Mouse (Mus musculus): ENCODE measurements around the gene Plk2. TPM values are rescaled to one million over a fixed set of nuclear protein-coding genes. Genes with fewer than 3 reads are reported as not detected.

The Plk2 gene
- polyA plus RNA-seq, 2 experiments: 2.9 to 5.3 TPM

DNA sequence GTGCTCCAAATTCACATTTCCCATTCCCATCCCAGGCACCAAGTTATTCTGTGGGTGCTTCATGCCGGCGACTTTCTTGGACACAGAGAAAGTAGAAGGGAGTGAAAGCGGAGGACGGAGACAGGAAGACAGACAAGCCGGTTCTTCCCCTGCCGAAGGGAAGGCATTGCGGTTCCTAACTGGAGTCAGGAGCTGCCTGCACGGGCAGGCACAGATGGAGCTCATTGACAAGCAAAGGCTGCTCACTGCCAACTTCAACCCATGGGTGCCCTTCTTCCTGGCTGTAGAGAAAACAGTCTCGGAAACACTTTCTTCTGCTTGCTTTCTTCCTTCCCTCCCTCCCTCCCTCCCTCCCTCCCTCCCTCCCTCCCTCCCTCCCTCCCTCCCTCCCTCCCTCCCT is 43.8 kb downstream of the Plk2 start:
- no peak overlapping the region for H3K9ac ChIP-seq (replicated peaks)
- no peaks in the 10 kb centered on the region for H3K4me1 ChIP-seq (replicated peaks; ENCODE audit: control insufficient read depth in 2 of 2, insufficient read depth in 2 of 2, low read length in 1 of 2)
- 67% methylated on average over 9 of the region's 9 CpGs for WGBS (ENCODE audit: insufficient replicate concordance)
- H3K36me3 ChIP-seq (replicated peaks; ENCODE audit: control insufficient read depth, insufficient read depth, low read depth): no peaks in the 10 kb centered on the region
- TF ChIP-seq CTCF (IDR thresholded peaks at IDR 0.05; ENCODE audit: low read depth): no peak
- H3K9me3 ChIP-seq (ENCODE audit: control insufficient read depth, low read length): no peaks in the 10 kb centered on the region
- ATAC-seq (ENCODE audit: insufficient read depth): no peak
- no peak for DNase-seq (ENCODE audit: low read depth in 3 of 3, low spot score in 3 of 3)
- no peak overlapping the region for H3K4me2 ChIP-seq (ENCODE audit: low read depth)
- H3K27me3 ChIP-seq (ENCODE audit: control insufficient read depth, insufficient read depth, low read length): no peaks in the 10 kb centered on the region
- H3K27ac ChIP-seq: no peak overlapping the region
- H3K4me3 ChIP-seq (ENCODE audit: insufficient read depth in 1 of 2, low read depth in 2 of 2, low read length in 2 of 2): no peak overlapping the region

DNA sequence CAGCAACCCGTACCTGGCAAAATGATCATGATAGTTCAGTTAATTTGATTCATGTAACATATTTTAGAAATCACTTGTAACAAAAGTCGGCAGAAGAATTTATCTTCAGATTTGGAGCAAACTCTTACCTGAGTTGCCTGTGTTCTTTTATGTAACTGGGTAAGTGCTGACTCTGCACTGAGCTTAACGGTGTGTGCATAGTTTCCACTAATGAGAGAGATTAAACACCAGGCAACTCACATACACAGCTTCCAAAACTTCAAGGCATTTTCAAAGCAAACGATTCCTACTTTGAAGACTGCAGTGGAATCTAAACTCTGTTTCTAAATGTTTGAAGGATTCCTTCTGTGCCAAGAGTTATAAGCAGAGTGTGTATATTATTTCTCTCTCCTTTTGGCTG is 49.5 kb downstream of the Plk2 start:
- Histone ChIP-seq H3K4me2 (ENCODE audit: low read depth) (no peak overlapping the region), H3K36me3 (replicated peaks; ENCODE audit: control insufficient read depth, insufficient read depth, low read depth) (no peaks in the 10 kb centered on the region), H3K27ac (no peak overlapping the region), H3K27me3 (ENCODE audit: control insufficient read depth, insufficient read depth, low read length) (no peaks in the 10 kb centered on the region), H3K9ac (replicated peaks) (no peak overlapping the region), H3K4me3 (ENCODE audit: insufficient read depth in 1 of 2, low read depth in 2 of 2, low read length in 2 of 2) (no peak overlapping the region), H3K4me1 (replicated peaks; ENCODE audit: control insufficient read depth in 2 of 2, insufficient read depth in 2 of 2, low read length in 1 of 2) (peaks cover 0 to 7% of the 10 kb centered on the region in 2 experiments; a peak in 1 of 4 replicates), H3K9me3 (ENCODE audit: control insufficient read depth, low read length) (no peaks in the 10 kb centered on the region)
- no peak for ATAC-seq (ENCODE audit: insufficient read depth)
- DNase-seq (ENCODE audit: low read depth in 3 of 3, low spot score in 3 of 3): no peak
- 66% methylated on average over 4 of the region's 4 CpGs for WGBS (ENCODE audit: insufficient replicate concordance)
- TF ChIP-seq EP300 (IDR thresholded peaks at IDR 0.05; ENCODE audit: low read depth) (no peak), CTCF (IDR thresholded peaks at IDR 0.05; ENCODE audit: low read depth) (no peak)

DNA sequence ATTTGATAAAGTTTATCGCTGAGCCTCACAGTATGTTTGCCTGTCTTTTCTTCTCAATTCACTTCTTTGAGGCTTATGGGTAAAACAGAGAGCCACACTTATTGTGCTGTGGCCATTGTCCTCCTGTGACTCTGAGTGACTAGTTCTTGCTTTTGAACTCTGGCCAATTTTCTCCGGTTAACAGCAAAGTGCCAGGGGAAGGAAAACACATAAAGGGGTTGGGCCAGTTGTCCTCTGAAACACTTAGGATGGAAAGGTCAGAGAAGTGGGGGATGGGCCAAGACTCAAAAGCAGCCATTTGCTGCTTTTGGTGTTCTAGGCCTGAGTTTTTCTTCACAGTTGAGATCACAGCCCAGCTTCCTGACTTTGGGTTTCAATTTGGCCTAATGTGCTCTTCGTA is 50.0 kb downstream of the Plk2 start:
- no peak overlapping the region for H3K4me2 ChIP-seq (ENCODE audit: low read depth)
- H3K9me3 ChIP-seq (ENCODE audit: control insufficient read depth, low read length): no peaks in the 10 kb centered on the region
- no peak for ATAC-seq (ENCODE audit: insufficient read depth)
- H3K9ac ChIP-seq (replicated peaks): no peak overlapping the region
- TF ChIP-seq CTCF (IDR thresholded peaks at IDR 0.05; ENCODE audit: low read depth): no peak
- TF ChIP-seq EP300 (IDR thresholded peaks at IDR 0.05; ENCODE audit: low read depth): no peak
- 64% methylated on average over 3 of the region's 3 CpGs for WGBS (ENCODE audit: insufficient replicate concordance)
- H3K36me3 ChIP-seq (replicated peaks; ENCODE audit: control insufficient read depth, insufficient read depth, low read depth): no peaks in the 10 kb centered on the region
- no peak overlapping the region for H3K27ac ChIP-seq
- DNase-seq (ENCODE audit: low read depth in 3 of 3, low spot score in 3 of 3): no peak
- H3K4me3 ChIP-seq (ENCODE audit: insufficient read depth in 1 of 2, low read depth in 2 of 2, low read length in 2 of 2): no peak overlapping the region
- peaks cover 0 to 7% of the 10 kb centered on the region in 2 experiments; a peak in 1 of 4 replicates for H3K4me1 ChIP-seq (replicated peaks; ENCODE audit: control insufficient read depth in 2 of 2, insufficient read depth in 2 of 2, low read length in 1 of 2)
- no peaks in the 10 kb centered on the region for H3K27me3 ChIP-seq (ENCODE audit: control insufficient read depth, insufficient read depth, low read length)

DNA sequence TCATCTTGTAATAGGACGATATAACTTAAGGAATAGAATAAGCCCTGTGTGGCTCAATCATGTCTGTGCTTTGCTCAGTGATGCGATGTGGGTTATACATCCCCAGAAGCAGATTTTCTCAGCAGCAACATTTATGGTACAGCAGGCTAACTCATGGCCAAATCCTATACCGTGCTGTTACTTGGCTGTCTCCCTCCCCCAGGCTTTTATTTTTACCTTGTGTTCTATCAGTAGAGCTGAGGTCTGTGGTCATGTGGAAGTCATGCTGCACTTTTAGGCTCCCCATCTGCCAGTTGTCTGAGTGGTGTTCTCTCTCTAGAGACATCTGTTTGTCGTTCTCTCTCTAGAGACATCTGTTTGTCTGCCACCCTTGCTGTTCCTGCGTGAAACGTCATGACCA is 51.6 kb downstream of the Plk2 start:
- no peak for DNase-seq (ENCODE audit: low read depth in 3 of 3, low spot score in 3 of 3)
- no peak for TF ChIP-seq EP300 (IDR thresholded peaks at IDR 0.05; ENCODE audit: low read depth)
- no peak for TF ChIP-seq CTCF (IDR thresholded peaks at IDR 0.05; ENCODE audit: low read depth)
- peaks cover 0 to 7% of the 10 kb centered on the region in 2 experiments; a peak in 1 of 4 replicates for H3K4me1 ChIP-seq (replicated peaks; ENCODE audit: control insufficient read depth in 2 of 2, insufficient read depth in 2 of 2, low read length in 1 of 2)
- H3K4me3 ChIP-seq (ENCODE audit: insufficient read depth in 1 of 2, low read depth in 2 of 2, low read length in 2 of 2): no peak overlapping the region
- no peak for ATAC-seq (ENCODE audit: insufficient read depth)
- H3K9ac ChIP-seq (replicated peaks): no peak overlapping the region
- H3K27ac ChIP-seq: no peak overlapping the region
- H3K9me3 ChIP-seq (ENCODE audit: control insufficient read depth, low read length): no peaks in the 10 kb centered on the region
- no peaks in the 10 kb centered on the region for H3K36me3 ChIP-seq (replicated peaks; ENCODE audit: control insufficient read depth, insufficient read depth, low read depth)
- no peak overlapping the region for H3K4me2 ChIP-seq (ENCODE audit: low read depth)
- WGBS (ENCODE audit: insufficient replicate concordance): 67% methylated on average over 6 of the region's 6 CpGs
- H3K27me3 ChIP-seq (ENCODE audit: control insufficient read depth, insufficient read depth, low read length): no peaks in the 10 kb centered on the region

DNA sequence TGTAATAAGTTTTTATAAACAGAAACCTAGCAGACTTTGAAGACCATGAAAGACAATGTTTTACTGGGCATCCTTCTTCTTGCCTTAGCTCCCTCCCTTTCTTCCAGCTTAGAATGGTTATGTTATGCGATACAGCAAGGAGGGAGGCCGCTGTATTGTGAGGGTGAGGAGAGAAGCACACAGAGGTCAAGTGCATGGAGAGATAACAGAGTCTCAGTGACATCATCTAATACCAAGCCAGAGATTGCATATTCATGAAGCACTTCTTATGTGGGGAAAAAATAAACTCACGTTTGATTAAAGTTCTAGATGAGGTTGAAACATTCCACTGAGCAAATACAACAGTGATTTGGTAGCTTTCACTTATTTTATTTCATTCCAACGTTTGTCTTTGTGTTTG is 55.2 kb downstream of the Plk2 start:
- DNase-seq (ENCODE audit: low read depth in 3 of 3, low spot score in 3 of 3) (no peak), ATAC-seq (ENCODE audit: insufficient read depth) (no peak)
- 54% methylated on average over 4 of the region's 4 CpGs for WGBS (ENCODE audit: insufficient replicate concordance)

More for the DNA sequence above, 55.2 kb downstream of the Plk2 start:
- no peaks in the 10 kb centered on the region for H3K36me3 ChIP-seq (replicated peaks; ENCODE audit: control insufficient read depth, insufficient read depth, low read depth)
- no peaks in the 10 kb centered on the region for H3K9me3 ChIP-seq (ENCODE audit: control insufficient read depth, low read length)
- H3K4me1 ChIP-seq (replicated peaks; ENCODE audit: control insufficient read depth in 2 of 2, insufficient read depth in 2 of 2, low read length in 1 of 2): peaks cover 0 to 3% of the 10 kb centered on the region in 2 experiments; a peak in 1 of 4 replicates
- TF ChIP-seq CTCF (IDR thresholded peaks at IDR 0.05; ENCODE audit: low read depth) (no peak), EP300 (IDR thresholded peaks at IDR 0.05; ENCODE audit: low read depth) (no peak)
- H3K4me2 ChIP-seq (ENCODE audit: low read depth): no peak overlapping the region
- H3K4me3 ChIP-seq (ENCODE audit: insufficient read depth in 1 of 2, low read depth in 2 of 2, low read length in 2 of 2): no peak overlapping the region
- no peak overlapping the region for H3K27ac ChIP-seq
- no peak overlapping the region for H3K9ac ChIP-seq (replicated peaks)
- no peaks in the 10 kb centered on the region for H3K27me3 ChIP-seq (ENCODE audit: control insufficient read depth, insufficient read depth, low read length)

Other genes starting within 250 kb of the Plk2 start
- under 0.01 and 0.06 TPM in 2 replicates for gene Rab3c, start 114.0 kb upstream of the Plk2 start, polyA plus RNA-seq (2012; rRNA removed)
- gene Rab3c, start 114.0 kb upstream of the Plk2 start, polyA plus RNA-seq (2014; fragmentation: Nextera tagmentation; extraction: Ambion mirVana): not detected in 2 replicates
- 1.5 and 1.9 TPM in 2 replicates for gene Gapt, start 37.8 kb upstream of the Plk2 start, polyA plus RNA-seq (2012; rRNA removed)
- 2.2 and 2.8 TPM in 2 replicates for gene Gapt, start 37.8 kb upstream of the Plk2 start, polyA plus RNA-seq (2014; fragmentation: Nextera tagmentation; extraction: Ambion mirVana)